Mouse (Mus musculus): ENCODE measurements at regions not wholly inside any gene's neighbourhood (a gene's known extent, or its start where the extent isn't known, plus 50 kb on each side); places are given as distances from the start of the nearest gene placed in this dataset.

DNA sequence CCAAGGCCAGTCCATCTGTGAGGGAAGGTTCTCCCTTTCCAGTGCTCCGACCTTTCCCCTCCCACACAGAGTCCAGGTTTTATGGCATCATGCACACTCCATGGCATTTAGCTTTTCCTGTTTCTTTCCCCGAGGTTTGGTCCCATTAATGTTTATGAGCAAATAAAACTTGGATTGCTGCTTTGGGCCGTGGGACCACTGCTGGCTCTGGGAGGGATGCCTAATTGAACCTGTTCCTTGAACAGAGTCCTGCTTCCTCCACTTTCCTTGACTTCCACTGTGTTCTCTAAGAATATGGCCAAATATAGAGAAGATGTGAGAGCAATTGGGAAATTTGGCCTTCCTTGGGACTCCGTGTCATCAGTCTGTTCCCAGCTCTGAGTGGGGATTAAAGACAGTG, 170.3 kb upstream of the Fstl4 start:
- DNase-seq (ENCODE audit: low spot score, missing footprints) (no peak), ATAC-seq (ENCODE audit: low FRiP score) (no peak)
- WGBS: 85% methylated on average over 4 of the region's 4 CpGs
- no peak overlapping the region for H3K27ac ChIP-seq (ENCODE audit: low read depth, low read length)
- H3K27me3 ChIP-seq (ENCODE audit: control insufficient read depth, insufficient read depth, low read length): no peaks in the 10 kb centered on the region
- H3K4me2 ChIP-seq: no peak overlapping the region
- no peaks in the 10 kb centered on the region for H3K4me1 ChIP-seq (ENCODE audit: control insufficient read depth, insufficient read depth, low read length)
- H3K4me3 ChIP-seq (ENCODE audit: low read depth, low read length): no peak overlapping the region
- H3K9me3 ChIP-seq (ENCODE audit: control insufficient read depth, low read length): no peaks in the 10 kb centered on the region
- no peaks in the 10 kb centered on the region for H3K36me3 ChIP-seq (ENCODE audit: control insufficient read depth, insufficient read depth, low read length)
- no peak overlapping the region for H3K9ac ChIP-seq (ENCODE audit: low read length)

DNA sequence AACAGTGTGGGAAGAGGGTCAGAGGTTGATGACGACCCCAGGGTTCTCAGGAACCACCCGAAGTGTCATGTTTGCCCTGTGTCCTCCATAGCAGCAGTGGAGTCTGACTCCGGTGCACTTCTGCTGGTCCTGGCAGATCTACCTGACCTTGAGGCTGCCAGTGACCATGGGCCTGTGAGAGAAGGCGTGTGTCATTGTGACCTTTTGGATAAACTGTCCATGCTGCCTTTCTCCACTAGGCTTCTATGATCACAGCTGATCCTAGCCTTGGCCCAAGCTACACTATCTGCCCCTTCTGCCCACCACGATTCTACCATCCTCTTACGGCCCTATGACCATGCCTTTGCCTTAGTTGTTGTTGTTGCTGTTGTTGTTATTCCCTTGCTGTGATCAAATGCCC, 163.2 kb upstream of the Fstl4 start:
- Histone ChIP-seq H3K9me3 (ENCODE audit: control insufficient read depth, low read length) (no peaks in the 10 kb centered on the region), H3K9ac (ENCODE audit: low read length) (no peak overlapping the region), H3K27ac (ENCODE audit: low read depth, low read length) (no peak overlapping the region), H3K27me3 (ENCODE audit: control insufficient read depth, insufficient read depth, low read length) (no peaks in the 10 kb centered on the region), H3K36me3 (ENCODE audit: control insufficient read depth, insufficient read depth, low read length) (no peaks in the 10 kb centered on the region), H3K4me3 (ENCODE audit: low read depth, low read length) (no peak overlapping the region), H3K4me2 (no peak overlapping the region), H3K4me1 (ENCODE audit: control insufficient read depth, insufficient read depth, low read length) (no peaks in the 10 kb centered on the region)
- DNase-seq (ENCODE audit: low spot score, missing footprints) (no peak), ATAC-seq (ENCODE audit: low FRiP score) (no peak)
- WGBS: 85% methylated on average over 6 of the region's 6 CpGs

DNA sequence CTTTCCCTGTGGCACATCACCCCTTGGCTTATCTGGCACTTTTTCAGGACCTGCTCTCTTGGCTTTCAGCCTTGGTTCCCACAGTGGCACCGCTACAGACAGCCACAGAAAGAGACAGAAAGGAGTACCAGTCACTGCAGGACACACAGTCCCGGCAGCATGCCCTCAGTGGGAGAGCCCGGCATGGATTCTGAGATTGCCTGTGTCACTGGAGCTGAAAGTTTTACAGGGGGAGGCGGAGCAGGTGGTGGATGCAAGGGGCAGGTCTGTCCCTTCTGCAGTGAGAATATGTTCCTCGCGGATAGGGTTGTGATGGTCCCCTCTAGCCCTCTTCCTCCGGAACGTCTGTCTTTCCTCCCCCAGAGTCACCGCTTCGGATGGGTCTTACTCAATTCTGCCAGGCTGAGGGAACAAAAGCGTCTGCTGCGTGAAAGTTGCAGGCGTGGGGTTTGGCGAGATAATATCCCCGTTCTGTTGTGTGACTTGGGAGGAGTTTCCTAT, 162.3 kb upstream of the Fstl4 start:
- ATAC-seq (ENCODE audit: low FRiP score) (no peak), DNase-seq (ENCODE audit: low spot score, missing footprints) (no peak)
- Histone ChIP-seq H3K27me3 (ENCODE audit: control insufficient read depth, insufficient read depth, low read length) (no peaks in the 10 kb centered on the region), H3K4me3 (ENCODE audit: low read depth, low read length) (no peak overlapping the region), H3K4me2 (no peak overlapping the region), H3K9me3 (ENCODE audit: control insufficient read depth, low read length) (no peaks in the 10 kb centered on the region), H3K4me1 (ENCODE audit: control insufficient read depth, insufficient read depth, low read length) (no peaks in the 10 kb centered on the region), H3K9ac (ENCODE audit: low read length) (no peak overlapping the region), H3K27ac (ENCODE audit: low read depth, low read length) (no peak overlapping the region), H3K36me3 (ENCODE audit: control insufficient read depth, insufficient read depth, low read length) (no peaks in the 10 kb centered on the region)
- 86% methylated on average over 15 of the region's 15 CpGs for WGBS

DNA sequence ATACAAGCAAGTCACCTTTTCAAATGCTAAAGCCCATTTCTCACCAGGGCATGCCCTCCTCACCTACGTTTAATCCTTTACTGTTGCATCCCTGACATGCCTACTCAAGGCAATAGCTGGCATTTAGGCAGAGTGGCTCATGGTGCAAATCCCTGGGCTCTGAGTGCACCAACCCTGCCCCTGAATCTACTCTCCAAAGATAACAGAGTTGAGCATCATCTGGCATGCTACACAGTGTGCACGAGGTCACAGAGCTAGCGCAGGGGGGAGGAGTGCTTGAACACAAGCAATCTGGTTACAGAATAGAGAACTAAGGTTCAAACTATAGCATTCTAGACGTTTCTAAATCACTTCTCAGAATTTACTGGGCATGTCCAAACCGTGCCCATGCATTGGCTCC, 161.6 kb upstream of the Fstl4 start:
- Histone ChIP-seq H3K9ac (ENCODE audit: low read length) (no peak overlapping the region), H3K4me3 (ENCODE audit: low read depth, low read length) (no peak overlapping the region), H3K36me3 (ENCODE audit: control insufficient read depth, insufficient read depth, low read length) (no peaks in the 10 kb centered on the region), H3K4me1 (ENCODE audit: control insufficient read depth, insufficient read depth, low read length) (no peaks in the 10 kb centered on the region), H3K27ac (ENCODE audit: low read depth, low read length) (no peak overlapping the region), H3K9me3 (ENCODE audit: control insufficient read depth, low read length) (no peaks in the 10 kb centered on the region), H3K27me3 (ENCODE audit: control insufficient read depth, insufficient read depth, low read length) (no peaks in the 10 kb centered on the region), H3K4me2 (no peak overlapping the region)
- 82% methylated on average over 5 of the region's 5 CpGs for WGBS
- ATAC-seq (ENCODE audit: low FRiP score) (no peak), DNase-seq (ENCODE audit: low spot score, missing footprints) (no peak)

DNA sequence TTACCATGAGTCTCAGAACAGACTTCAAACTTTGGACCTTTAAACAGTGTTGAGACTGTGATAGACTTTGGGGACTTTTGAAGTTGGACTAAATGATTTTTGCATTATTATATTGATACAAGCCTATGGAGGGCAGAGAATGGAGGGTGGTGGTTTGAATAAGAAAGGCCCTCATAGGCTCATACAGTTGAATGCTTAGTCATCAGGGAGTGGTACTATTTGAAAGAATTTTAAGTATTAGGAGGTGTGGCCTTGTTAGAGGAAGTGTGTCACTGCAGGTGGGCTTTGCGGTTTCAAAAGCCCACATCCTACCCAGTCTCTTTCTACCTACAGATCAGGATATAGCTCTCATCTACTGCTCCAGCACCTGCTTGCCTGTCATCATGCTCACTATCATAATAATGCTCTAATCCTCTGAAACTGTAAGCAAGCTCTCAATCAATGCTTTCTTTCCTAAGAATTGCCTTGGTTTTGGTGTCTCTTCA, 153.7 kb upstream of the Fstl4 start:
- H3K36me3 ChIP-seq (ENCODE audit: control insufficient read depth, insufficient read depth, low read length): no peaks in the 10 kb centered on the region
- H3K4me3 ChIP-seq (ENCODE audit: low read depth, low read length): no peak overlapping the region
- H3K27me3 ChIP-seq (ENCODE audit: control insufficient read depth, insufficient read depth, low read length): no peaks in the 10 kb centered on the region
- H3K4me2 ChIP-seq: no peak overlapping the region
- no peaks in the 10 kb centered on the region for H3K4me1 ChIP-seq (ENCODE audit: control insufficient read depth, insufficient read depth, low read length)
- peaks cover 5% of the 10 kb centered on the region for H3K9me3 ChIP-seq (ENCODE audit: control insufficient read depth, low read length)
- ATAC-seq (ENCODE audit: low FRiP score) (no peak), DNase-seq (ENCODE audit: low spot score, missing footprints) (no peak)
- no peak overlapping the region for H3K27ac ChIP-seq (ENCODE audit: low read depth, low read length)
- H3K9ac ChIP-seq (ENCODE audit: low read length): no peak overlapping the region
- WGBS: 88% methylated on average over 1 of the region's 1 CpGs

DNA sequence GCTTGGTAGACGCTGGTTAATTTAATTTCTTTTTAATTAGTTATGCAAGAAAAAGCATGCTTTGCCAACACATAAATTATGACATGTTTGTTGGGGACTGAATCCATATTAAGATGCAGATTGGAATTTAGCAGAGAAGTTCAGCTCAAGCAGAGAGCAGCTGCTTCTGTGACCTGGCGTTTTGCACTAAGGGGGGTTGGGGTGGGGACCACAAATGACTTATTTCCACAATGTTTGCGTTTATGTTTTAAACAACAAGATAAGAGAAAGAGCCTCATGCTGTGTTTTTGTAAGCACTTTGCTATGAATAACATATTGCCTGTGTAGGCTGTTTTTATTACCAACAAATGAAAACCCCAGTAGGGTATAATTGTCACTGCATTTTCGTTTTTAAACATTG, 148.8 kb upstream of the Fstl4 start:
- WGBS: 80% methylated on average over 4 of the region's 4 CpGs
- no peak overlapping the region for H3K9ac ChIP-seq (ENCODE audit: low read length)
- no peaks in the 10 kb centered on the region for H3K27me3 ChIP-seq (ENCODE audit: control insufficient read depth, insufficient read depth, low read length)
- no peak overlapping the region for H3K4me3 ChIP-seq (ENCODE audit: low read depth, low read length)
- peaks cover 10% of the 10 kb centered on the region for H3K4me1 ChIP-seq (ENCODE audit: control insufficient read depth, insufficient read depth, low read length)
- H3K9me3 ChIP-seq (ENCODE audit: control insufficient read depth, low read length): no peaks in the 10 kb centered on the region
- DNase-seq (ENCODE audit: low spot score, missing footprints) (no peak), ATAC-seq (ENCODE audit: low FRiP score) (no peak)
- no peaks in the 10 kb centered on the region for H3K36me3 ChIP-seq (ENCODE audit: control insufficient read depth, insufficient read depth, low read length)
- H3K27ac ChIP-seq (ENCODE audit: low read depth, low read length): no peak overlapping the region
- no peak overlapping the region for H3K4me2 ChIP-seq

DNA sequence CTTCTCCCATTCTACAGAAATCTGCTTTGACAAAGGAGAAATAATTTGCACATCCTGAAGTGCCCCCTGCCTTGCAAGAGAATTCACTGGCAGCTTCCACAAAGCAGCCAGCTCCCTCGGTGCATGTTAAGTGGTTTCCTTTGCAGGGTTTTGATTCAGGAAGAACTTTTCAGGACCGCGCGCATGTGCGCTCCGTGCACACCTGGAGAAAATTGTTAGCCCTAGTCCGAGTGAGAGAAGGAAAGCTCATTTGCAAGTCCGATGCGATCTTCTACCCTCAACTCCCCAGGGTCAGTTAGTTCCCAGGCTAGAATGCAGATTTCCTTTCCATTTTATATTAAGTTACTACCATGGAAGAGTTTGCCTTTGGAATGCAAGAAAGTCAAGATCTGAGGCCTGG, 145.8 kb upstream of the Fstl4 start:
- H3K27ac ChIP-seq (ENCODE audit: low read depth, low read length): no peak overlapping the region
- DNase-seq (ENCODE audit: low spot score, missing footprints): peak; percentile 66
- no peaks in the 10 kb centered on the region for H3K36me3 ChIP-seq (ENCODE audit: control insufficient read depth, insufficient read depth, low read length)
- H3K4me1 ChIP-seq (ENCODE audit: control insufficient read depth, insufficient read depth, low read length): peaks cover 10% of the 10 kb centered on the region
- peak overlapping the region; percentile 2; the same call in 1 of the 2 replicates for H3K4me2 ChIP-seq
- H3K9ac ChIP-seq (ENCODE audit: low read length): no peak overlapping the region
- no peaks in the 10 kb centered on the region for H3K9me3 ChIP-seq (ENCODE audit: control insufficient read depth, low read length)
- WGBS: 35% methylated on average over 9 of the region's 9 CpGs
- no peak overlapping the region for H3K4me3 ChIP-seq (ENCODE audit: low read depth, low read length)
- ATAC-seq (ENCODE audit: low FRiP score): no peak
- no peaks in the 10 kb centered on the region for H3K27me3 ChIP-seq (ENCODE audit: control insufficient read depth, insufficient read depth, low read length)

DNA sequence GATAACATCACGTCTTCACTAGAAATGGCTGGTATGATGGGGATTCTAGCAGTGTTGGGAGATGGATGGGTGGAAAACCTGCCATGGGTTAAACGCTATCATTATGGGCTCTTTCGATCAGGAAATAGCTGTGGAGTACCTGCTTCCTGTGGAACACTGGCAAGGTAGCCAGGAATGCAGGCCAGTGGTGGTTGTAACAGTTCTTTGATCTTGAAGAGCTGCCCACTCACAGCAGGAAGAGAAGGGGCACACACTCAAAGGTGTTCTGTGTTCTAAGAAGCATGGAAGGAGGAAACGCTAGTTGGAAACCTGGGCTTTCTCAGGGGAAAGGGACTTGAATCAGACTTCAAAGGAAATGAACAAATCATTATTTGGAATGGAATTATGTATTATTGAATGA, 141.6 kb upstream of the Fstl4 start:
- WGBS: 87% methylated on average over 4 of the region's 4 CpGs
- no peak overlapping the region for H3K4me3 ChIP-seq (ENCODE audit: low read depth, low read length)
- H3K27me3 ChIP-seq (ENCODE audit: control insufficient read depth, insufficient read depth, low read length): no peaks in the 10 kb centered on the region
- peaks cover 10% of the 10 kb centered on the region for H3K4me1 ChIP-seq (ENCODE audit: control insufficient read depth, insufficient read depth, low read length)
- H3K36me3 ChIP-seq (ENCODE audit: control insufficient read depth, insufficient read depth, low read length): no peaks in the 10 kb centered on the region
- no peak overlapping the region for H3K4me2 ChIP-seq
- no peaks in the 10 kb centered on the region for H3K9me3 ChIP-seq (ENCODE audit: control insufficient read depth, low read length)
- H3K9ac ChIP-seq (ENCODE audit: low read length): no peak overlapping the region
- ATAC-seq (ENCODE audit: low FRiP score) (no peak), DNase-seq (ENCODE audit: low spot score, missing footprints) (no peak)
- H3K27ac ChIP-seq (ENCODE audit: low read depth, low read length): no peak overlapping the region

DNA sequence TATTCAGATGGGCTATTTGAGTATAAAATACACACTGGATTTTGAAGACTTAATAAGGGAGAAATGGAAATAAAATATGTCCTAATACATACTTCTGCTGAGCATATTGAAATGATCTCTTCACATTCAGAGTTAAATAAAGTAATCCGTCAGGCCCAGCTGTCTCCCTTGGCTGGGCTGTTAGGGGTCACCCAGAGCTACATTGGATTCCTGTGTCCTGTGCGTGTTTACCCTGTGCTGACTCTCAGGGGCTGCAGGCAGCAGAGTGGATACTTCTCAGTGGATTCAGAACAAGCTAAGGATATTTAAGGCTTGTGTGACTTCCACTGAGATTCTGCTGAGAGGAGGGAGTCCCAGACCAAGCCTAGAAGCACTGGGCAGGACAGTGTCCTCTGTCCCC, 135.6 kb upstream of the Fstl4 start:
- H3K9me3 ChIP-seq (ENCODE audit: control insufficient read depth, low read length): no peaks in the 10 kb centered on the region
- no peak overlapping the region for H3K4me2 ChIP-seq
- H3K36me3 ChIP-seq (ENCODE audit: control insufficient read depth, insufficient read depth, low read length): no peaks in the 10 kb centered on the region
- H3K4me1 ChIP-seq (ENCODE audit: control insufficient read depth, insufficient read depth, low read length): no peaks in the 10 kb centered on the region
- H3K4me3 ChIP-seq (ENCODE audit: low read depth, low read length): no peak overlapping the region
- peak; percentile 54 for DNase-seq (ENCODE audit: low spot score, missing footprints)
- H3K27me3 ChIP-seq (ENCODE audit: control insufficient read depth, insufficient read depth, low read length): no peaks in the 10 kb centered on the region
- no peak overlapping the region for H3K9ac ChIP-seq (ENCODE audit: low read length)
- ATAC-seq (ENCODE audit: low FRiP score): no peak
- 83% methylated on average over 2 of the region's 2 CpGs for WGBS
- no peak overlapping the region for H3K27ac ChIP-seq (ENCODE audit: low read depth, low read length)

DNA sequence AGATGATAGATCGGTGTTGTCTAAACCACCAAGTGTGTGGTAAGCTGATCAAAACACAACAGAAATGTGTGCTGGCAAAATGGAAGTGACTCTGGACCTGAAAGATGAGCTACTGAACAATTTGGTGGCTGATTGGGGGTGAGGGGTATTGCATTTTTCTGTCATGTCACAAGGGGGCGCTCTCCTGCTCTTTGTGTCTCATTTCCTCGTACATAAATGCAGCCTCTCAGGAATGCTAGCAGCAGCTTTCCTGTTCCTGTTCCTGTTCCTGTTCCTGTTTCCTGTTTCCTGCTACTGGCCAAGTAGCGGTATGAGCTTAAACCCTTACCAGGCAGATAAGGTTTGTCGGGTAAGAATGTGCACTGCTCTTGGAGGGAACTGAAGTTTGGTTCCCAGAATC, 134.7 kb upstream of the Fstl4 start:
- Histone ChIP-seq H3K4me3 (ENCODE audit: low read depth, low read length) (no peak overlapping the region), H3K36me3 (ENCODE audit: control insufficient read depth, insufficient read depth, low read length) (no peaks in the 10 kb centered on the region), H3K4me1 (ENCODE audit: control insufficient read depth, insufficient read depth, low read length) (no peaks in the 10 kb centered on the region), H3K9me3 (ENCODE audit: control insufficient read depth, low read length) (no peaks in the 10 kb centered on the region), H3K4me2 (no peak overlapping the region), H3K27me3 (ENCODE audit: control insufficient read depth, insufficient read depth, low read length) (no peaks in the 10 kb centered on the region), H3K27ac (ENCODE audit: low read depth, low read length) (no peak overlapping the region), H3K9ac (ENCODE audit: low read length) (no peak overlapping the region)
- WGBS: 58% methylated on average over 5 of the region's 5 CpGs
- peak; percentile 81 for DNase-seq (ENCODE audit: low spot score, missing footprints)
- ATAC-seq (ENCODE audit: low FRiP score): no peak
